Mouse (Mus musculus) mouse trophoblast stem cell (cell line): ENCODE measurements around the gene Defa33.
"Not testable (repeated sequence)": the region's sequence is repeated elsewhere in the genome, so short reads cannot be mapped to it uniquely, and the experiment has no call there.

Experiments used
- in situ Hi-C, 2 experiments: fragments of 300-500 bp; cut with MseI, MboI; formaldehyde crosslinking; loops; 2 replicates in 1 of 2; 3 replicates in 1 of 2; pipeline ENCODE4 v1.15.1; 2025

The Defa33 gene

GRCm38 (mm10) chr8:21391511-21391910 is at the start of gene Defa33:
Defa33 (plus strand) TSS chr8:21391811.
- in situ Hi-C loops: not testable (repeated sequence)

- in situ Hi-C loops: not testable (repeated sequence)
Observed at GRCm38 (mm10) chr8:21378215-21378614, 13.4 kb upstream of the Defa33 start, which contains the start of gene Defa2. Defa2 (plus strand) TSS chr8:21378515.

GRCm38 (mm10) chr8:21427111-21427510 is 35.5 kb downstream of the Defa33 start, which contains the start of gene Defa36:
Defa36 (plus strand) TSS chr8:21427411.
- in situ Hi-C loops: not testable (repeated sequence)
